Mouse (Mus musculus) cerebellum, adult 11-12 months (tissue): ENCODE results near the gene Tpx2.
A peak's percentile ranks its signal among the peaks of the same experiment; 100 is the strongest.

Experiments used
- DNase-seq: peaks from one replicate; pipeline ENCODE4 v3.0.0; 2022

Gene Tpx2

GRCm38 (mm10) chr2:152847815-152848302 lies at the start of gene Tpx2:
TSS of gene Tpx2 (plus strand) at chr2:152847964.
- DNase-seq: peak; percentile 96

GRCm38 (mm10) chr2:152799954-152800761 lies 47.6 kb upstream of the Tpx2 start:
- no peak for DNase-seq

GRCm38 (mm10) chr2:152800762-152801113 lies 47.0 kb upstream of the Tpx2 start:
- no peak for DNase-seq

- no peak for DNase-seq
Observed at GRCm38 (mm10) chr2:152802303-152802702, 45.5 kb upstream of the Tpx2 start.

GRCm38 (mm10) chr2:152803081-152803480 lies 44.7 kb upstream of the Tpx2 start:
- no peak for DNase-seq

GRCm38 (mm10) chr2:152804408-152805110 lies 43.2 kb upstream of the Tpx2 start:
- DNase-seq: peak; percentile 93

GRCm38 (mm10) chr2:152805111-152805490 lies 42.7 kb upstream of the Tpx2 start:
- DNase-seq: no peak

GRCm38 (mm10) chr2:152806037-152806436 lies 41.7 kb upstream of the Tpx2 start:
- DNase-seq: peak; percentile 21

- DNase-seq: no peak
Observed at GRCm38 (mm10) chr2:152808178-152808577, 39.6 kb upstream of the Tpx2 start.

- DNase-seq: no peak
Observed at GRCm38 (mm10) chr2:152810158-152810941, 37.4 kb upstream of the Tpx2 start.

GRCm38 (mm10) chr2:152811336-152812165 lies 36.2 kb upstream of the Tpx2 start:
- DNase-seq: peak; percentile 63

GRCm38 (mm10) chr2:152813232-152813631 lies 34.5 kb upstream of the Tpx2 start:
- peak; percentile 18 for DNase-seq

- peak; percentile 67 for DNase-seq
Observed at GRCm38 (mm10) chr2:152814213-152814874, 33.4 kb upstream of the Tpx2 start.

- DNase-seq: peak; percentile 56
Observed at GRCm38 (mm10) chr2:152815879-152816656, 31.7 kb upstream of the Tpx2 start.

GRCm38 (mm10) chr2:152816657-152817348 lies 31.0 kb upstream of the Tpx2 start:
- peak; percentile 67 for DNase-seq

GRCm38 (mm10) chr2:152817596-152818291 lies 30.0 kb upstream of the Tpx2 start:
- peak; percentile 94 for DNase-seq

GRCm38 (mm10) chr2:152818679-152819078 lies 29.1 kb upstream of the Tpx2 start:
- DNase-seq: peak; percentile 33

GRCm38 (mm10) chr2:152819097-152819624 lies 28.6 kb upstream of the Tpx2 start:
- DNase-seq: no peak

- DNase-seq: no peak
Observed at GRCm38 (mm10) chr2:152819926-152820325, 27.8 kb upstream of the Tpx2 start.
